Mouse (Mus musculus) fibroblast of lung, adult 2 months (primary cell): ENCODE data around the gene Erc2.

Experiments
- DNase-seq: peaks from one replicate; pipeline ENCODE4 v3.0.0-alpha.2; 2011; ENCODE audit warnings: low read depth

The Erc2 gene

DNA sequence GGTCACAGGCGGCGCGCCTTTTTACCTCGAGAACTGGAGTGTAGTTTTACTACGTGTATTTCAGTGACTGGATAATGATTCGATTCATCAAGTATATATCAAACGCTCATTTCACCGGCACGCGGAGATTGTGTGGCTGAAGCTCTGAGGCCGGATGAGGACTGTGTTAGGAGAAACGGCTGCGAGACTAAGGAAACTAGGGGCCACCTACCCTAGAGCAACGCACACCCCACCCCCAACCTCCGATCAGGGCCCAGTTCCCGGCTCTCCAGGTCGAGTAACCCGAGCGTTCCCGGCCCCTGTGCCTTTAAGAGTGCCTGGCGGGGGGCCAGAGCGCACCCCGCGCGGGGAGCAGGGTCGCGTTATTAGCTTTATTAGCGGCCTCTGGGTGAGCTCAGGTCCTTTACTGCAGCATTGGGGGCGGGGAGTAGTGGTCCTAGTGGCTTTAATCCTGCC is 884.2 kb downstream of the Erc2 start:
- DNase-seq, result no peak

- no peak for DNase-seq
These were observed 884.8 kb downstream of the Erc2 start for GRCm38 (mm10) chr14:28507011-28507410.

- DNase-seq, result no peak
These were observed 885.2 kb downstream of the Erc2 start for GRCm38 (mm10) chr14:28507471-28507870.

DNA sequence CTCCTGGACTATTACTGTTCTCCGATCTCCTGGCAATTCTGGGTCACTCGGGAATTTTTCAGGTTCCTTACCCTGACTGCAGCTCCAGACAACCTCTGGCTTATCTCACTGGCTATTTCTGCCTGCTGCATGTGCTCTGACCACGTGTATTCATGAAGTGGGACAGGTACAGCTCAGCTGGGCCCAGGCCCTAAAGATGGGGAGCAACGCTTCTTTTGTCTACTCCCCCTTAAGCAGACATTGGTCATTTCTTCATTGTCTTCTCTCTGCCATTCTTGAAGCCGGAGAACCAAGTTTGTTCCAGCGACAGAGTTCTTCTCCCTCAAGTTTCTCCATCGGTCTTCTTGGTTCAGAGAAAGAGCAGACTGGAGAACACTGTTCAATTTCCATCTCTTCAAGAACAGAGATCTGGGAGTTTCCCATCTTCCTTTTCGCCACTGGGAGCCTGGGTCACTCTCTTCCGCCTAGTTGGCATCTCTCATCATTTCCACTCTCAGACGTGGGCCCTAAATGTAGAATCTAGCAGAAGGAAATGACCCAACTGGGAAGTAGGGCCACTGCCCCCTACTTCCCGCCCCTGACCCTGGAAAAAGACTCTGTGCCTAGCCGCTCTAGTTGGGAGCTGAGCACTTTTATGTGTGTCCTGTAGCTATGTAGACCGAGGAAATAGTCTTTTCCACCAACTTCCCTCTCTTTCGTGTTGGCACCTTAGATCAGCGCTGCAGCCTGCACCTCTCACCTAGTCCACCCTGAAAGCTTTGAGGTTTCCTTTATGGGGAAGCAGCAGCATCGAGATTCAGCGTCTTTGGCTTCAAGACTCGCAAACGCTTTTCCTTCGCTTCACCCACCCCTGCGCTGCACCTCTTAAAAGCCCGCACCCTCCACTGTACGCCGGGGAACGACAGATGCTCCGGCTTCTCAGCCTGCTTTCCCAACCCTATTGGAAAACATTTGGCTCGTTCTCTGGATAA is 886.3 kb downstream of the Erc2 start:
- no peak for DNase-seq

- no peak for DNase-seq
These were observed 887.5 kb downstream of the Erc2 start for GRCm38 (mm10) chr14:28509441-28510340.

GRCm38 (mm10) chr14:28510341-28511028 is 888.3 kb downstream of the Erc2 start:
- DNase-seq, result no peak

DNA sequence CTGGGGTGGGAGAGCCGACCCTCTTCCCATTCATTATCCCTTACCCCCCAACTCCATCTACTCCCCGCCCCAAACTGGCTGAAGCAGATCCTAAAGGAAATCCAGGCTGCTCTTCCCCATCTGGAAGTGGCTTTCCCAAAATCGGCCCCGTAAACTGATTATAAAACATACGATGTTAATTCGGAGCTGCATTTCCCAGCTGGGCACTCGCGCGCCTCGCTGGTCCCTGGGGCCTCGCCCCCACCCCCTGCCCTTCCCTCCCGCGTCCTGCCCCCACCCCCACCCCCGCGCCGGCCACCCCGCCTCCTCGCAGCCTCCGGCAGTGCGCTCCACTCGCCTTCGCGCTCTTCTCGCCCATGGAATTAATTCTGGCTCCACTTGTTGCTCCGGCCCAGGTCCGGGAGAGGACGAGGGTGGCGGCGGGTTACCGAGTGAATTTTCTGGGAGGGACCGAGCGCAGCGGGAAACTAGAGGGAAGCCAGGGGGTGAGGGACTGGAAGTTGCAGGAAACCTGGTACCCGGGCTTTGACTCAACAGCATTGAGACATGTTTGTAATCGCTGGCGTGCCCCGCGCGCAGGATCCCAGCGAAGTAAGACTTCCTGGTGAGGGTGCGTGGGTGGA is 888.9 kb downstream of the Erc2 start:
- DNase-seq, result no peak

GRCm38 (mm10) chr14:28512805-28513590 is 890.8 kb downstream of the Erc2 start:
- DNase-seq, result no peak

DNA sequence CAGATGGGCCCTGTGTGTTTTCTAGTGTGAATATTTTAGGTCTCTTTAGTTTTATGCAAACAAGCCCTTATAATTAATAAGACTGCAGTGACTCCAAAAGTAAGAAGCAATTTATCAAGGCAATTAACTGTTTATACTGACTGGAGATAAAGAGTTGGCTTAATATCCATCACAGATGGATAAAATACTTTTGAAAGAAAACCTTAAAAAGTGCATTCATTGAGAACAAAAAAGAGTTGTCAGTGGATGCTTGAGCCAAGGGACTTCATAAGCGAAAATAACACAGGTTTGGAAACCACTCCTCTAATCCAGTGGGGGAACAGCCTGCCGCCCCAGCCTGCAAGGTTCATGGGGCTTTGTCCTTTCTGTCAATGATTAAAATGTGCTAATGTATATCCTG is 891.9 kb downstream of the Erc2 start:
- no peak for DNase-seq

GRCm38 (mm10) chr14:28515331-28515730 is 893.1 kb downstream of the Erc2 start:
- no peak for DNase-seq

DNA sequence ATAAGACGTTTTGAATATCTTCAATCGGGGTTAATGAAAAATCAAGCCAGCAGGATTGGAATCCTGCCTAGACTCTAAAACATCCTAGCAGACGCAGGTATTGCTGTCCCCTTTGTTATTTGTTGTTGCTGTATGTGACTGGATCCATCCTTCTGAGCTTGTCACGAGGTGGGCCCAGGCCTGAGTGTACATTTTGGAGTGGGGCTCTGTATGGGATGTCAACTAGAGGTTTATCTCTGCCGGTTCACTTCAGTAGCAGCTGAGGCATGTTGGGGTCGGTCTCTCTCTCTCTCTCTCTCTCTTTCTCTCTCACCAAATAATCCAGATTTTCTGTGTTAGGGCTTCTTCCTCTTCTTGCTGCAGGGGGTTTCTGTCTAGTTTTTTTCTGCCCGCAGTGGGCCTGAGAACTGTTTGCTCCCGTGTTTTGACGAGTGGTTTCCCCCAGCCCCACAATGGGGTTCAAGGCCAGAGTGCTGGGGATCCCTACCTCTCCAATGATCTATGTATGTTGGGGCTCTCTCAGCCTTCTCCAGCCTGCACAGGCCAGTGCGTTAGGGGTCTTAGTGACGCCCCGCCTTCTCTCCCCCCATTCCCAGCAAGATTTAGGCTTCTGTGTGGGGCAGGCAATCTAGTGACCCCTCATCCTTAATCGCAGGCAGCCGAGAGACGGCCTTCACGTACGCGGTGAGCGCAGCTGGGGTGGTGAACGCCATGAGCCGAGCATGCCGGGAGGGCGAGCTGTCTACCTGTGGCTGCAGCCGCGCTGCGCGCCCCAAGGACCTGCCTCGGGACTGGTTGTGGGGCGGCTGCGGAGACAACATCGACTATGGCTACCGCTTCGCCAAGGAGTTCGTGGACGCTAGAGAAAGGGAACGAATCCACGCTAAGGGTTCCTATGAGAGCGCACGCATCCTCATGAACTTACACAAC is 895.7 kb downstream of the Erc2 start:
- DNase-seq, result no peak

GRCm38 (mm10) chr14:28521106-28521505 is 898.9 kb downstream of the Erc2 start:
- DNase-seq, result no peak

DNA sequence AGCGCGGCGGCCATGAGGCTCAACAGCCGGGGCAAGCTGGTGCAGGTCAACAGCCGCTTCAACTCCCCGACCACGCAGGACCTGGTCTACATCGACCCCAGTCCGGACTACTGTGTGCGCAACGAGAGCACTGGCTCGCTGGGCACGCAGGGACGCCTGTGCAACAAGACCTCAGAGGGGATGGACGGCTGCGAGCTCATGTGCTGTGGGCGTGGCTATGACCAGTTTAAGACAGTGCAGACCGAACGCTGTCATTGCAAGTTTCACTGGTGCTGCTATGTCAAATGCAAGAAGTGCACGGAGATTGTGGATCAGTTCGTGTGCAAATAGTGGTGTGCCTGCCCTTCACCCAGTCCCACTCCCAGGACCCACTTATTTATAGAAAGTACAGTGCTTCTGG is 900.4 kb downstream of the Erc2 start:
- no peak for DNase-seq

DNA sequence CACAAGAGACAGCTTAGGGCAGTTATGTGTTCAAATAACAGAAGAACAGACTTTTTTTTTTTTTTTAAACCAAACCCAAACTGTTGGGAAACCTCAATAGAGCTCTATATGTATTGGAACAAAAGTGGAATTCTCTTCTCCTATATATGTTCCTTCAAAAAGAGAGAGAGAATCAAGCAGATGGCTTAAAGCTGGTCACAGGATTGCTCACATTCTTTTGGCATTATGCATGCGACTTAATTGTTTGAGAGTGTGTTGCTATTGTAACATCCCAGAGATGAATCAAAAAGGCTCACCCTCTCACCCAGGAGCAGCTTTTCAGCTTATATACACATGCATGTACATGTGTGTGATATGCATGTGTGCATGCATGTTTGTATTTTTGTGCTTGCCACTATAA is 903.3 kb downstream of the Erc2 start:
- DNase-seq, result no peak
